Mouse (Mus musculus): Measurements from ENCODE around the gene Elp6. TPM values are rescaled to one million over a fixed set of nuclear protein-coding genes. Genes with fewer than 3 reads are reported as not detected.

Elp6 gene
- polyA plus RNA-seq (2016; fragmentation: Nextera tagmentation; extraction: Ambion mirVana) = 32.7 and 33.0 TPM in 2 replicates

DNA sequence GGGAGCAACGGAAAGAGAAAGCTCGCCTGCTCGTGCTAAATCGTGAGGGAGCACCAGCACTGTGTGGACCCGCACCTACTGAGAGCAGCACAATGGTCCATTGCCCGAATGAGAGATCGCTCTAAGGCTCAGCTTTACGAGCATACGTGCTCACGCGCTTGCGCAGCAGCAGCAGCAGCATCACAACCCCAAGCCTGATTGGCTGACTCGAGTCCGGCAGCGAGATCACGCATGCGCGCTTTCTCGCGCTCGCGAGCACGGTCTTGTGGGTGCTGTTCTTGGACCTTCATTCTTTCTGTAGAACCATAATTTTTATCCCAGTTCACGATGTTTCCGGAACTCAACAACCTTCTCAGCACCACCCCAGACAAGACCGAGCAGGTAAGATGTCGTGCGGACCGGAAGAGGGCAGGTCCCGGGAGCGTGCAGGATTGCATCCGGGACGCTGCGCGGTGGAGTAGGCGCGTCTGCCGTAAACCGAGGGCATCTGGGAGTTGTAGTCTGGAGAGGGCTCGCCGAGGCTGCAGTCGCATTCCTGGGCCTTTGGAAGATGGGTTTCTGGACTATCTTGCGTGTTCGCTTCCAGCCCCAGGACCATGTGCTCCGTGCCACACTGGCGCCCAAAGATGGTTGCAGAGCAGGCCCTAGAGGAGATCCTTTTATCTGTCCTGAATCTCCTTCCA, at the start of gene Elp6:
Elp6 (plus strand) TSS at position 205 of the 683 bp plus-strand sequence.
- Histone ChIP-seq H3K9ac (peak within 1 kb of the TSS; percentile 64), H3K4me2 (peak within 1 kb of the TSS; percentile 60), H3K4me3 (replicated peaks) (peak within 1 kb of the TSS; percentile 44), H3K27ac (peak within 1 kb of the TSS; percentile 91), H3K27me3 (no peaks in the 10 kb centered on the region), H3K4me1 (peaks cover 8% of the 10 kb centered on the region; the same call in 1 of the 2 replicates), H3K36me3 (replicated peaks) (peaks cover 8% of the 10 kb centered on the region), H3K9me3 (no peaks in the 10 kb centered on the region)
- 0% methylated on average over 46 of the region's 46 CpGs for WGBS
- ATAC-seq (ENCODE audit: low FRiP score) = peak; percentile 98

DNA sequence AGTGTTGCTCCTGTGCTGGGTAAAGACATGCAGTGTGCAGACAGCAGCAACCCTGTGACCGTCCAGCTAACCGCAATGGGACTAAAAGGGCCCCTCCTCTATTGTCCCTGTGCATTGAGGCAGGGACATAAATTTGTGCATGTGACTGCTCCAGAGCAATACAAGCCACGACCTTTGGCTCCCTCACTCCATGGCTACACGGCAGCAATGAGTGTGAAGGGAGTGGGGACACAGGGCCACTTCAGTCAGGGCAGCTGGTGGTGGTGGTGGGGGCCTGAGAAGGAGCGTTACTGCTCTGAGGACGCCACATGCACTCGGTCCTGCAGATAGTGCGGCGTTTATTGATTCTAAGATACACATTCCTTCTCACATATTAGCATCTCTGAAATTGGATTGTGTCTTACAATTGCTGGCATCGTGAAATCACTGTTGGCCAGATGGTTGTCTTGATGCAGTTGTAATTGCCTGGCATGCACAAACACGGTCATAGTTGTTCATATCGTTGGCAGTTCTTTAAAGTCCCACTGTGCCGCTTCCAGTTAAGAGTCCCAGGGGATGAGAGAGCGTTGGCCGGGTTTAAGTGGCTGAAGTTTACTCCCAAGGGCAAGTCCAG, 49.5 kb upstream of the Elp6 start:
- no peaks in the 10 kb centered on the region for H3K9me3 ChIP-seq
- no peak overlapping the region for H3K4me2 ChIP-seq
- peak overlapping the region; percentile 67 for H3K27ac ChIP-seq
- peak; percentile 86 for ATAC-seq (ENCODE audit: low FRiP score)
- peaks cover 27% of the 10 kb centered on the region for H3K4me1 ChIP-seq
- WGBS = 44% methylated on average over 15 of the region's 15 CpGs
- H3K4me3 ChIP-seq (replicated peaks) = no peak overlapping the region
- no peaks in the 10 kb centered on the region for H3K27me3 ChIP-seq
- peaks cover 2% of the 10 kb centered on the region for H3K36me3 ChIP-seq (replicated peaks)
- H3K9ac ChIP-seq = no peak overlapping the region

- H3K27ac ChIP-seq = no peak overlapping the region; the same call in 1 of the 2 replicates
- H3K36me3 ChIP-seq (replicated peaks) = peaks cover 7% of the 10 kb centered on the region
- WGBS = 89% methylated on average over 6 of the region's 6 CpGs
- H3K9me3 ChIP-seq = no peaks in the 10 kb centered on the region
- no peak for ATAC-seq (ENCODE audit: low FRiP score)
- H3K4me3 ChIP-seq (replicated peaks) = no peak overlapping the region
- no peaks in the 10 kb centered on the region for H3K27me3 ChIP-seq
- no peak overlapping the region for H3K9ac ChIP-seq
- H3K4me1 ChIP-seq = peaks cover 18% of the 10 kb centered on the region
- H3K4me2 ChIP-seq = no peak overlapping the region
Measured at GRCm38 (mm10) chr9:110258646-110259045, 46.3 kb upstream of the Elp6 start.

GRCm38 (mm10) chr9:110259118-110259517, 45.9 kb upstream of the Elp6 start:
- Histone ChIP-seq H3K36me3 (replicated peaks) (peaks cover 7% of the 10 kb centered on the region), H3K27me3 (no peaks in the 10 kb centered on the region), H3K27ac (no peak overlapping the region; the same call in 1 of the 2 replicates), H3K9ac (no peak overlapping the region), H3K9me3 (no peaks in the 10 kb centered on the region), H3K4me1 (peaks cover 18% of the 10 kb centered on the region), H3K4me3 (replicated peaks) (no peak overlapping the region), H3K4me2 (no peak overlapping the region)
- no peak for ATAC-seq (ENCODE audit: low FRiP score)
- WGBS = 84% methylated on average over 3 of the region's 3 CpGs

- Histone ChIP-seq H3K9ac (no peak overlapping the region), H3K4me3 (replicated peaks) (no peak overlapping the region), H3K9me3 (no peaks in the 10 kb centered on the region), H3K4me1 (no peaks in the 10 kb centered on the region), H3K4me2 (no peak overlapping the region), H3K36me3 (replicated peaks) (peaks cover 7% of the 10 kb centered on the region), H3K27ac (no peak overlapping the region), H3K27me3 (no peaks in the 10 kb centered on the region)
- 75% methylated on average over 8 of the region's 8 CpGs for WGBS
- no peak for ATAC-seq (ENCODE audit: low FRiP score)
Measured at GRCm38 (mm10) chr9:110263181-110263580, 41.8 kb upstream of the Elp6 start.

- no peaks in the 10 kb centered on the region for H3K9me3 ChIP-seq
- H3K27ac ChIP-seq = no peak overlapping the region
- 82% methylated on average over 9 of the region's 9 CpGs for WGBS
- ATAC-seq (ENCODE audit: low FRiP score) = no peak
- no peak overlapping the region for H3K4me3 ChIP-seq (replicated peaks)
- H3K36me3 ChIP-seq (replicated peaks) = peaks cover 7% of the 10 kb centered on the region
- no peaks in the 10 kb centered on the region for H3K4me1 ChIP-seq
- no peak overlapping the region for H3K4me2 ChIP-seq
- no peaks in the 10 kb centered on the region for H3K27me3 ChIP-seq
- no peak overlapping the region for H3K9ac ChIP-seq
Measured at GRCm38 (mm10) chr9:110264991-110265390, 40.0 kb upstream of the Elp6 start.

DNA sequence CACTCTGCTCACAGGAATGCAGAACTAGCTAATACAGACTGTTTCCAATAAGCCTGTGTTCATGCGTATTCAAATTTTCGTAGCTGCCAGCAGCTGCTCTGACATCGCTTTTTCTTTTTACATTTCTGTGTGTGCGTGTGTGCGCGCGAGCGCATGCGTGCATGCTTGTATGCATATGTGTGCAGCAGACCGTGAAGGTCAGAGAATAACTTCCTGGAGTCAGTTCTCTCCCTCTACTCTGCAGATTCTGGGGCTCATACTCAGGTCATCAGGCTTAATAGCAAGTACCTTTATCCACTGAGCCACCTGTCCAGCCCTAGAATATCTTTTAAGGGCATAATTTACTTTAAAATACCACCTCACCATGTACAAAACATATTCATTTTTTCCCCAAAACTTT, 36.6 kb upstream of the Elp6 start:
- Histone ChIP-seq H3K36me3 (replicated peaks) (no peaks in the 10 kb centered on the region), H3K27me3 (no peaks in the 10 kb centered on the region), H3K27ac (no peak overlapping the region), H3K4me2 (no peak overlapping the region), H3K9me3 (no peaks in the 10 kb centered on the region), H3K9ac (no peak overlapping the region), H3K4me1 (no peaks in the 10 kb centered on the region), H3K4me3 (replicated peaks) (no peak overlapping the region)
- 89% methylated on average over 10 of the region's 10 CpGs for WGBS
- ATAC-seq (ENCODE audit: low FRiP score) = no peak

GRCm38 (mm10) chr9:110272330-110272729, 32.6 kb upstream of the Elp6 start:
- Histone ChIP-seq H3K4me2 (no peak overlapping the region), H3K27me3 (no peaks in the 10 kb centered on the region), H3K36me3 (replicated peaks) (no peaks in the 10 kb centered on the region), H3K27ac (no peak overlapping the region), H3K9me3 (no peaks in the 10 kb centered on the region), H3K4me3 (replicated peaks) (no peak overlapping the region), H3K9ac (no peak overlapping the region), H3K4me1 (0 out of 2 replicates have a peak, but pooled peaks cover 2% of the 10 kb centered on the region)
- WGBS = 97% methylated on average over 3 of the region's 3 CpGs
- no peak for ATAC-seq (ENCODE audit: low FRiP score)

- WGBS = 85% methylated on average over 4 of the region's 4 CpGs
- no peak overlapping the region for H3K4me3 ChIP-seq (replicated peaks)
- no peak overlapping the region for H3K4me2 ChIP-seq
- H3K36me3 ChIP-seq (replicated peaks) = no peaks in the 10 kb centered on the region
- H3K27ac ChIP-seq = no peak overlapping the region
- no peak for ATAC-seq (ENCODE audit: low FRiP score)
- H3K9ac ChIP-seq = no peak overlapping the region
- 0 out of 2 replicates have a peak, but pooled peaks cover 3% of the 10 kb centered on the region for H3K4me1 ChIP-seq
- no peaks in the 10 kb centered on the region for H3K27me3 ChIP-seq
- no peaks in the 10 kb centered on the region for H3K9me3 ChIP-seq
Measured at GRCm38 (mm10) chr9:110273507-110273906, 31.5 kb upstream of the Elp6 start.

- ATAC-seq (ENCODE audit: low FRiP score) = no peak
- Histone ChIP-seq H3K4me1 (0 out of 2 replicates have a peak, but pooled peaks cover 3% of the 10 kb centered on the region), H3K27ac (no peak overlapping the region), H3K36me3 (replicated peaks) (no peaks in the 10 kb centered on the region), H3K4me3 (replicated peaks) (no peak overlapping the region), H3K27me3 (no peaks in the 10 kb centered on the region), H3K9me3 (no peaks in the 10 kb centered on the region), H3K9ac (no peak overlapping the region), H3K4me2 (no peak overlapping the region)
- WGBS = 80% methylated on average over 5 of the region's 5 CpGs
Measured at GRCm38 (mm10) chr9:110275882-110276281, 29.1 kb upstream of the Elp6 start.

DNA sequence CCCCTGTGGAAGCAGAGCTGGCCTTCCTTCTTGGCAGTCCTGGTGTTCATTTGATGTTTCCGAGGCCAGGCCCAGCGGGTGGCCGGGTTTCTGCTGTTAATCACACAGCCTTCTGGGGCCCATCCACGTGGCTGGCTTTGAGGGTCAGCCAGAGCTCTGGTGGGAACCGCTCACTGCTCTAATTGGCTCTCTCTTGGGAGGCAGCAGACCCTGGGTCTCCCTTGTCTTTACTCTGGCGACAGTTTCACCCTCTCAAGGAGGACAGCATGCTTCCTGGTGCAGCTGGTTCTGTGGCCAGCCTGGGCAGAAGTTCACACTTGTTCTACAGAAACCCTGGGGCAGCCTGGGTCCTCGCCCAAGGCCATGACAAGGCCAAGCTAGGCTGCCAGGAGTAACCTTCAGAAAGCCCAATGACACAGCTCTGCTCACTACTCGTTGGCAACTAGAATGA, 27.5 kb upstream of the Elp6 start:
- no peak overlapping the region for H3K9ac ChIP-seq
- H3K4me2 ChIP-seq = no peak overlapping the region
- no peak for ATAC-seq (ENCODE audit: low FRiP score)
- 0 out of 2 replicates have a peak, but pooled peaks cover 3% of the 10 kb centered on the region for H3K4me1 ChIP-seq
- no peak overlapping the region for H3K27ac ChIP-seq
- 59% methylated on average over 8 of the region's 8 CpGs for WGBS
- no peaks in the 10 kb centered on the region for H3K27me3 ChIP-seq
- H3K4me3 ChIP-seq (replicated peaks) = no peak overlapping the region
- H3K36me3 ChIP-seq (replicated peaks) = no peaks in the 10 kb centered on the region
- no peaks in the 10 kb centered on the region for H3K9me3 ChIP-seq

- H3K36me3 ChIP-seq (replicated peaks) = no peaks in the 10 kb centered on the region
- H3K4me2 ChIP-seq = no peak overlapping the region
- 91% methylated on average over 10 of the region's 10 CpGs for WGBS
- H3K27ac ChIP-seq = no peak overlapping the region
- no peak for ATAC-seq (ENCODE audit: low FRiP score)
- no peak overlapping the region for H3K4me3 ChIP-seq (replicated peaks)
- H3K9ac ChIP-seq = no peak overlapping the region
- H3K9me3 ChIP-seq = no peaks in the 10 kb centered on the region
- H3K4me1 ChIP-seq = peaks cover 13% of the 10 kb centered on the region
- no peaks in the 10 kb centered on the region for H3K27me3 ChIP-seq
Measured at GRCm38 (mm10) chr9:110284075-110284697, 20.8 kb upstream of the Elp6 start.

Data from forebrain, embryonic 12.5 days (tissue).